Mouse (Mus musculus) lung, embryonic 15.5 days (tissue): ENCODE measurements around the gene Tpm1. TPM values are rescaled to one million over a fixed set of nuclear protein-coding genes. Genes with fewer than 3 reads are reported as not detected.
A peak's percentile ranks its signal among the peaks of the same experiment; 100 is the strongest.

Experiments
- ATAC-seq: fragments of 200-750 bp; cut with Nextera tagmentation; 2 replicates; pipeline ENCODE4 v1.8.0; 2017; ENCODE audit warnings: moderate number of reproducible peaks, borderline replicate concordance; ENCODE audit not compliant: low FRiP score, low TSS enrichment; ENCODE audit errors: extremely low read depth
- H3K27ac ChIP-seq: fragments of 300-500 bp; sonication (generic); 2 replicates; pipeline ENCODE4 v1.5.1; 2015; ENCODE audit warnings: moderate library complexity, mild to moderate bottlenecking, inconsistent platforms
- H3K27me3 ChIP-seq: fragments of 300-500 bp; sonication (generic); 2 replicates; pipeline ENCODE4 v1.6.1; 2015; ENCODE audit warnings: inconsistent platforms
- H3K36me3 ChIP-seq: fragments of 300-500 bp; sonication (generic); 2 replicates; pipeline ENCODE4 v1.6.1; 2015; ENCODE audit warnings: inconsistent platforms
- H3K4me1 ChIP-seq: fragments of 300-500 bp; sonication (generic); 2 replicates; pipeline ENCODE4 v1.6.1; 2015; ENCODE audit warnings: inconsistent platforms
- H3K4me2 ChIP-seq: fragments of 300-500 bp; sonication (generic); 2 replicates; pipeline ENCODE4 v1.6.1; 2015; ENCODE audit warnings: inconsistent platforms, mild to moderate bottlenecking, moderate library complexity
- H3K4me3 ChIP-seq: fragments of 300-500 bp; sonication (generic); 2 replicates; pipeline ENCODE4 v1.5.1; 2015; ENCODE audit warnings: mild to moderate bottlenecking, inconsistent platforms
- H3K9ac ChIP-seq: fragments of 300-500 bp; sonication (generic); 2 replicates; pipeline ENCODE4 v1.6.1; 2015; ENCODE audit warnings: inconsistent platforms
- H3K9me3 ChIP-seq: fragments of 300-500 bp; sonication (generic); 2 replicates; pipeline ENCODE4 v1.6.1; 2016; ENCODE audit warnings: inconsistent platforms
- WGBS: fragments of 180-500 bp; shearing (Covaris S2); methylation state at CpG from one replicate; pipeline ENCODE4 v1.1.7; 2015; 5-methylcytosine and 5-hydroxymethylcytosine counted together
- polyA plus RNA-seq: library from polyadenylated mRNA; unstranded; fragments of >200 nt; fragmentation: Nextera tagmentation; extraction: Ambion mirVana; gene quantifications from 2 replicates; pipeline ENCODE4 v1.2.1, GENCODE M21; 2015

The Tpm1 gene
- polyA plus RNA-seq, 1 experiment from 2014 or later = 774 TPM

GRCm38 (mm10) chr9:67035957-67036451 is 13.2 kb downstream of the Tpm1 start:
- Histone ChIP-seq H3K4me3 (no peak overlapping the region), H3K4me2 (no peak overlapping the region), H3K27me3 (no peaks in the 10 kb centered on the region), H3K9me3 (peaks cover 3% of the 10 kb centered on the region; the same call in 1 of the 2 replicates), H3K9ac (no peak overlapping the region), H3K27ac (peak overlapping the region; percentile 58), H3K4me1 (peaks cover 44% of the 10 kb centered on the region), H3K36me3 (peaks cover 61% of the 10 kb centered on the region)
- peak; percentile 34; the same call in 1 of the 2 replicates for ATAC-seq
- 69% methylated on average over 12 of the region's 12 CpGs for WGBS

GRCm38 (mm10) chr9:67034677-67035076 is 14.5 kb downstream of the Tpm1 start:
- no peak overlapping the region for H3K27ac ChIP-seq
- 87% methylated on average over 4 of the region's 4 CpGs for WGBS
- no peak overlapping the region for H3K9ac ChIP-seq
- H3K4me1 ChIP-seq = peaks cover 30% of the 10 kb centered on the region
- H3K4me2 ChIP-seq = no peak overlapping the region
- peaks cover 74% of the 10 kb centered on the region for H3K36me3 ChIP-seq
- no peaks in the 10 kb centered on the region for H3K27me3 ChIP-seq
- ATAC-seq = no peak
- H3K9me3 ChIP-seq = peaks cover 3% of the 10 kb centered on the region; the same call in 1 of the 2 replicates
- no peak overlapping the region for H3K4me3 ChIP-seq

GRCm38 (mm10) chr9:67033016-67033415 is 16.2 kb downstream of the Tpm1 start:
- peaks cover 3% of the 10 kb centered on the region; the same call in 1 of the 2 replicates for H3K9me3 ChIP-seq
- H3K4me3 ChIP-seq = no peak overlapping the region
- H3K36me3 ChIP-seq = peaks cover 88% of the 10 kb centered on the region
- no peak for ATAC-seq
- no peaks in the 10 kb centered on the region for H3K27me3 ChIP-seq
- H3K9ac ChIP-seq = no peak overlapping the region
- H3K4me1 ChIP-seq = peaks cover 26% of the 10 kb centered on the region
- no peak overlapping the region for H3K4me2 ChIP-seq
- WGBS = 93% methylated on average over 10 of the region's 10 CpGs
- H3K27ac ChIP-seq = no peak overlapping the region

GRCm38 (mm10) chr9:67032611-67033010 is 16.6 kb downstream of the Tpm1 start:
- Histone ChIP-seq H3K4me2 (no peak overlapping the region), H3K4me1 (peaks cover 23% of the 10 kb centered on the region), H3K9me3 (peaks cover 3% of the 10 kb centered on the region; the same call in 1 of the 2 replicates), H3K4me3 (no peak overlapping the region), H3K36me3 (peaks cover 89% of the 10 kb centered on the region), H3K27ac (no peak overlapping the region), H3K27me3 (no peaks in the 10 kb centered on the region), H3K9ac (no peak overlapping the region)
- 91% methylated on average over 15 of the region's 15 CpGs for WGBS
- no peak for ATAC-seq

- no peak overlapping the region for H3K27ac ChIP-seq
- no peak overlapping the region for H3K4me3 ChIP-seq
- no peak for ATAC-seq
- H3K27me3 ChIP-seq = no peaks in the 10 kb centered on the region
- no peak overlapping the region for H3K4me2 ChIP-seq
- no peaks in the 10 kb centered on the region for H3K9me3 ChIP-seq
- H3K36me3 ChIP-seq = peaks cover 95% of the 10 kb centered on the region
- 81% methylated on average over 13 of the region's 13 CpGs for WGBS
- no peak overlapping the region for H3K9ac ChIP-seq
- H3K4me1 ChIP-seq = peaks cover 20% of the 10 kb centered on the region
Measured at GRCm38 (mm10) chr9:67029518-67029917, 19.7 kb downstream of the Tpm1 start.

GRCm38 (mm10) chr9:67028929-67029328 is 20.3 kb downstream of the Tpm1 start:
- H3K36me3 ChIP-seq = peaks cover 95% of the 10 kb centered on the region
- H3K4me1 ChIP-seq = peaks cover 21% of the 10 kb centered on the region
- 59% methylated on average over 4 of the region's 4 CpGs for WGBS
- no peak overlapping the region for H3K4me2 ChIP-seq
- H3K27me3 ChIP-seq = no peaks in the 10 kb centered on the region
- H3K27ac ChIP-seq = 0 out of 2 replicates have a peak overlapping the region, but pooled peaks have one; percentile 21
- no peak overlapping the region for H3K4me3 ChIP-seq
- H3K9me3 ChIP-seq = no peaks in the 10 kb centered on the region
- no peak for ATAC-seq
- H3K9ac ChIP-seq = no peak overlapping the region

GRCm38 (mm10) chr9:67028133-67028724 is 21.0 kb downstream of the Tpm1 start:
- WGBS = 62% methylated on average over 12 of the region's 12 CpGs
- Histone ChIP-seq H3K36me3 (peaks cover 95% of the 10 kb centered on the region), H3K27ac (0 out of 2 replicates have a peak overlapping the region, but pooled peaks have one; percentile 21), H3K4me3 (no peak overlapping the region), H3K9ac (no peak overlapping the region), H3K4me2 (no peak overlapping the region), H3K9me3 (no peaks in the 10 kb centered on the region), H3K4me1 (peaks cover 21% of the 10 kb centered on the region), H3K27me3 (no peaks in the 10 kb centered on the region)
- ATAC-seq = no peak

GRCm38 (mm10) chr9:67026890-67027289 is 22.3 kb downstream of the Tpm1 start:
- Histone ChIP-seq H3K9me3 (no peaks in the 10 kb centered on the region), H3K36me3 (peaks cover 95% of the 10 kb centered on the region), H3K27me3 (no peaks in the 10 kb centered on the region), H3K4me1 (peaks cover 21% of the 10 kb centered on the region), H3K4me3 (no peak overlapping the region), H3K9ac (no peak overlapping the region), H3K4me2 (no peak overlapping the region), H3K27ac (no peak overlapping the region)
- ATAC-seq = no peak
- 89% methylated on average over 7 of the region's 7 CpGs for WGBS

- WGBS = 91% methylated on average over 7 of the region's 7 CpGs
- no peaks in the 10 kb centered on the region for H3K27me3 ChIP-seq
- no peak overlapping the region for H3K9ac ChIP-seq
- ATAC-seq = no peak
- no peak overlapping the region for H3K4me2 ChIP-seq
- H3K4me1 ChIP-seq = peaks cover 21% of the 10 kb centered on the region
- no peak overlapping the region for H3K27ac ChIP-seq
- no peaks in the 10 kb centered on the region for H3K9me3 ChIP-seq
- no peak overlapping the region for H3K4me3 ChIP-seq
- peaks cover 94% of the 10 kb centered on the region for H3K36me3 ChIP-seq
Measured at GRCm38 (mm10) chr9:67026061-67026460, 23.1 kb downstream of the Tpm1 start.

- peak; percentile 55; the same call in 1 of the 2 replicates for ATAC-seq
- Histone ChIP-seq H3K4me3 (no peak overlapping the region), H3K9ac (no peak overlapping the region), H3K4me2 (no peak overlapping the region), H3K4me1 (peaks cover 22% of the 10 kb centered on the region), H3K36me3 (peaks cover 87% of the 10 kb centered on the region), H3K27me3 (no peaks in the 10 kb centered on the region), H3K9me3 (no peaks in the 10 kb centered on the region), H3K27ac (no peak overlapping the region)
- 50% methylated on average over 17 of the region's 17 CpGs for WGBS
Measured at GRCm38 (mm10) chr9:67024889-67025692, 24.1 kb downstream of the Tpm1 start.

- 70% methylated on average over 9 of the region's 9 CpGs for WGBS
- H3K27ac ChIP-seq = no peak overlapping the region
- ATAC-seq = no peak
Measured at GRCm38 (mm10) chr9:67023371-67023770, 25.8 kb downstream of the Tpm1 start.

GRCm38 (mm10) chr9:67020063-67020462 is 29.1 kb downstream of the Tpm1 start:
- peaks cover 13% of the 10 kb centered on the region; the same call in 1 of the 2 replicates for H3K4me1 ChIP-seq
- H3K27me3 ChIP-seq = no peaks in the 10 kb centered on the region
- H3K9me3 ChIP-seq = no peaks in the 10 kb centered on the region
- WGBS = 29% methylated on average over 2 of the region's 2 CpGs
- H3K4me3 ChIP-seq = no peak overlapping the region
- H3K4me2 ChIP-seq = no peak overlapping the region
- 0 out of 2 replicates have a peak overlapping the region, but pooled peaks have one; percentile 4 for H3K27ac ChIP-seq
- no peak overlapping the region for H3K9ac ChIP-seq
- peaks cover 40% of the 10 kb centered on the region for H3K36me3 ChIP-seq
- ATAC-seq = no peak

More at GRCm38 (mm10) chr9:67023371-67023770, 25.8 kb downstream of the Tpm1 start:
- H3K9ac ChIP-seq = no peak overlapping the region
- H3K4me1 ChIP-seq = peaks cover 22% of the 10 kb centered on the region
- H3K36me3 ChIP-seq = peaks cover 71% of the 10 kb centered on the region
- no peaks in the 10 kb centered on the region for H3K27me3 ChIP-seq
- H3K4me2 ChIP-seq = no peak overlapping the region
- H3K9me3 ChIP-seq = no peaks in the 10 kb centered on the region
- no peak overlapping the region for H3K4me3 ChIP-seq
